Mouse (Mus musculus) neural tube, embryonic 12.5 days (tissue): Measurements from ENCODE around the gene Olfr826. TPM values are rescaled to one million over a fixed set of nuclear protein-coding genes. Genes with fewer than 3 reads are reported as not detected.

Experiments used
- polyA plus RNA-seq: library from polyadenylated mRNA; unstranded; fragments of >200 nt; fragmentation: Nextera tagmentation; extraction: Ambion mirVana; gene quantifications from 2 replicates; pipeline ENCODE4 v1.2.1, GENCODE M21; 2016

The Olfr826 gene
- polyA plus RNA-seq, 1 experiment from 2014 or later: not detected

Other genes with a start within 250 kb of the Olfr826 start
- gene Olfr818, start 235.1 kb downstream of the Olfr826 start, polyA plus RNA-seq: not detected in 2 replicates
- not detected in 2 replicates for gene Olfr819, start 216.9 kb downstream of the Olfr826 start, polyA plus RNA-seq
- gene Olfr247, start 208.0 kb downstream of the Olfr826 start, polyA plus RNA-seq: not detected in 2 replicates
- not detected in 2 replicates for gene Gm10310, start 199.1 kb downstream of the Olfr826 start, polyA plus RNA-seq
- not detected in 2 replicates for gene Olfr820, start 171.6 kb downstream of the Olfr826 start, polyA plus RNA-seq
- gene Olfr821, start 153.8 kb downstream of the Olfr826 start, polyA plus RNA-seq: not detected in 2 replicates
- not detected in 2 replicates for gene Olfr822, start 113.0 kb downstream of the Olfr826 start, polyA plus RNA-seq
- not detected in 2 replicates for gene Olfr823, start 68.8 kb downstream of the Olfr826 start, polyA plus RNA-seq
- not detected in 2 replicates for gene Olfr824, start 54.2 kb downstream of the Olfr826 start, polyA plus RNA-seq
- not detected in 2 replicates for gene Olfr825, start 17.4 kb downstream of the Olfr826 start, polyA plus RNA-seq
- gene Olfr827, start 30.2 kb upstream of the Olfr826 start, polyA plus RNA-seq: not detected in 2 replicates
- gene Neurod4, start 96.1 kb upstream of the Olfr826 start, polyA plus RNA-seq: 24.2 and 27.6 TPM in 2 replicates
- 0.27 and 0.44 TPM in 2 replicates for gene Tespa1, start 138.7 kb upstream of the Olfr826 start, polyA plus RNA-seq
- 0.01 TPM in 1 of 2 replicates, not detected in the other for gene Vmn2r84, start 210.1 kb upstream of the Olfr826 start, polyA plus RNA-seq
- gene Vmn2r85, start 245.5 kb upstream of the Olfr826 start, polyA plus RNA-seq: not detected in 2 replicates